Mouse (Mus musculus) liver, adult 2 months (tissue): ENCODE results near the gene Lmf2. TPM values are rescaled to one million over a fixed set of nuclear protein-coding genes. Genes with fewer than 3 reads are reported as not detected.
A peak's percentile ranks its signal among the peaks of the same experiment; 100 is the strongest.

Source experiments
- DNase-seq: peaks from one replicate; pipeline ENCODE4 v3.0.0-alpha.2; 2011; ENCODE audit warnings: low read depth, low spot score; ENCODE audit errors: extremely low read depth
- H3K27ac ChIP-seq: fragments of 200-500 bp; replicated peaks from 2 replicates; pipeline ENCODE4 v1.5.1; 2012; ENCODE audit warnings: low read depth, mild to moderate bottlenecking, control low read depth, inconsistent platforms, low read length; ENCODE audit not compliant: insufficient read depth
- H3K27me3 ChIP-seq: fragments of 200-500 bp; 2 replicates; pipeline ENCODE4 v1.6.1; 2012; ENCODE audit warnings: mild to moderate bottlenecking, moderate library complexity, low read length, inconsistent platforms; ENCODE audit not compliant: control insufficient read depth, insufficient read depth
- H3K36me3 ChIP-seq: fragments of 200-500 bp; 2 replicates; pipeline ENCODE4 v1.6.1; 2012; ENCODE audit warnings: low read length, inconsistent platforms; ENCODE audit not compliant: control insufficient read depth, insufficient read depth
- H3K4me1 ChIP-seq: fragments of 200-500 bp; 2 replicates; pipeline ENCODE4 v1.6.1; 2011; ENCODE audit warnings: low read length; ENCODE audit not compliant: control insufficient read depth, insufficient read depth
- H3K4me3 ChIP-seq: fragments of 200-500 bp; 2 replicates; pipeline ENCODE4 v1.5.1; 2011; ENCODE audit warnings: low read depth, mild to moderate bottlenecking, control low read depth, low read length, moderate library complexity; ENCODE audit not compliant: insufficient read depth
- H3K79me2 ChIP-seq: fragments of 200-500 bp; 2 replicates; pipeline ENCODE4 v1.6.1; 2012; ENCODE audit warnings: inconsistent platforms, mild to moderate bottlenecking, low read length, moderate library complexity; ENCODE audit not compliant: control insufficient read depth, insufficient read depth
- H3K9ac ChIP-seq: fragments of 200-500 bp; 2 replicates; pipeline ENCODE4 v1.6.1; 2012; ENCODE audit warnings: low read depth, mild to moderate bottlenecking, control low read depth, inconsistent platforms, low read length
- CTCF ChIP-seq: fragments of 200-500 bp; IDR thresholded peaks from 2 replicates; pipeline ENCODE4 v1.5.1; 2011; ENCODE audit warnings: low read depth, low read length, control low read depth
- POLR2A ChIP-seq: fragments of 200-500 bp; IDR thresholded peaks from 2 replicates; pipeline ENCODE4 v1.6.1; 2011; ENCODE audit warnings: low read length, control low read depth; ENCODE audit not compliant: insufficient read depth; ENCODE audit errors: extremely low read depth
- WGBS: fragments of 180-500 bp; shearing (Covaris S2); methylation state at CpG from one replicate; pipeline ENCODE4 v1.1.7; 2018; 5-methylcytosine and 5-hydroxymethylcytosine counted together
- polyA plus RNA-seq: library from polyadenylated mRNA; depleted of rRNA; stranded (reverse); fragments of >200 nt; gene quantifications from 2 replicates; pipeline ENCODE4 v1.2.3, GENCODE M21; 2012
- total RNA-seq: library from RNA; depleted of rRNA; stranded (reverse); fragments of >200 nt; gene quantifications from 2 replicates; pipeline ENCODE4 v1.2.3, GENCODE M21; 2014

Gene Lmf2
- total and polyA plus RNA-seq, 2 experiments, result 4.3 to 21.3 TPM

DNA sequence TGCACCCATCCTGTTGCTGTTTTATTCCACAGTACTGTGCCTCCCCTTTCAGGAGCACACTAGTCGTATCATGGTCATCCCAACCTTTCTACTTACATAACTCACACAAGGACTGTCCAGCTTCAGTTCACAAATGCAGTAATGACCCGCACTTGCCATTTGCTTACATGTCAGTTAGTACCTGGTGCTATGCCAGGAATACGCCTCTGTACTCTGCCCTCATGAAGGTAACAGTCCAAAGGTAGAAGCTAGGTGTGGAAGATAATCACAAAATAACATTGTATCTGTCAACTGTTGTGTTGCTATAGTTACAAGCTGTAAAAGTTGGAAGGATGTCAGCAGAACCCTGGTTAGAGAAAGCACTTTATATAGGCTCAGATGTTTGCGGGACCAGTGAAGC lies 41.4 kb upstream of the Lmf2 start:
- DNase-seq, result peak; percentile 98
- no peak overlapping the region for H3K27ac ChIP-seq
- 23% methylated on average over 4 of the region's 4 CpGs for WGBS

GRCm38 (mm10) chr15:89390081-89390480 lies 34.6 kb upstream of the Lmf2 start:
- H3K36me3 ChIP-seq, result no peaks in the 10 kb centered on the region
- no peaks in the 10 kb centered on the region for H3K4me1 ChIP-seq
- no peak overlapping the region for H3K4me3 ChIP-seq
- no peak for TF ChIP-seq POLR2A
- TF ChIP-seq CTCF, result no peak
- H3K9ac ChIP-seq, result no peak overlapping the region
- WGBS, result 94% methylated on average over 10 of the region's 10 CpGs
- H3K27ac ChIP-seq, result no peak overlapping the region
- no peaks in the 10 kb centered on the region for H3K79me2 ChIP-seq
- DNase-seq, result no peak
- no peaks in the 10 kb centered on the region for H3K27me3 ChIP-seq

More for the DNA sequence above, 41.4 kb upstream of the Lmf2 start:
- Histone ChIP-seq H3K27me3 (no peaks in the 10 kb centered on the region), H3K36me3 (no peaks in the 10 kb centered on the region), H3K4me3 (no peak overlapping the region), H3K4me1 (peaks cover 3% of the 10 kb centered on the region; the same call in 1 of the 2 replicates), H3K9ac (no peak overlapping the region), H3K79me2 (no peaks in the 10 kb centered on the region)
- no peak for TF ChIP-seq CTCF
- TF ChIP-seq POLR2A, result no peak

- WGBS, result 46% methylated on average over 12 of the region's 12 CpGs
- DNase-seq, result no peak
- H3K9ac ChIP-seq, result no peak overlapping the region
- no peaks in the 10 kb centered on the region for H3K4me1 ChIP-seq
- no peaks in the 10 kb centered on the region for H3K79me2 ChIP-seq
- TF ChIP-seq CTCF, result no peak
- no peak for TF ChIP-seq POLR2A
- no peaks in the 10 kb centered on the region for H3K27me3 ChIP-seq
- H3K36me3 ChIP-seq, result no peaks in the 10 kb centered on the region
- no peak overlapping the region for H3K4me3 ChIP-seq
- H3K27ac ChIP-seq, result no peak overlapping the region
These were observed 31.7 kb upstream of the Lmf2 start for GRCm38 (mm10) chr15:89387127-89387526.

DNA sequence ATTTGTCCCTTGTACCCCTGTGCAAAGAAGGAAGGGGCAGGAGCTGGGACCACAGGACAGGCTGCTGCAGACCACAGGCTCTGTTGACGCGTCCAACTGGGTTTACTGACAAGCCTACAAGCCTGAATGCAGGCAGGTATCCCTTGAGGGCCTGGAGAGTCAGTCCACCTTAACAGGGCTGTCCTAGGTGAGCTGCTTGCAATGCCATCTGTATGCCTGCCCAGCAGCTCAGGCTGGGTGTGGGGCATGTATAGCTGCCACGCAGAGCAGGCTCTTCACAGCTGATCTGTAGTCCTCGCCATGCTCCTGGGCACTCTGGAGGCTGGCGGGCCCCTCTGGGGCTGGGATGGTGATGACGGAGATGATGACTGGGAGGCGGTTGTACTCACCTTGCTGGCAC lies 29.2 kb upstream of the Lmf2 start, which contains the start of gene Klhdc7b:
TSS of gene Klhdc7b (plus strand) at position 301 of the 400 bp plus-strand sequence.
- Histone ChIP-seq H3K9ac (no peak within 1 kb of the TSS), H3K4me1 (no peaks in the 10 kb centered on the region), H3K27me3 (no peaks in the 10 kb centered on the region), H3K27ac (no peak within 1 kb of the TSS), H3K4me3 (no peak within 1 kb of the TSS), H3K36me3 (no peaks in the 10 kb centered on the region), H3K79me2 (no peaks in the 10 kb centered on the region)
- WGBS, result 96% methylated on average over 7 of the region's 7 CpGs
- no peak for DNase-seq
- TF ChIP-seq CTCF (no peak), POLR2A (no peak)

DNA sequence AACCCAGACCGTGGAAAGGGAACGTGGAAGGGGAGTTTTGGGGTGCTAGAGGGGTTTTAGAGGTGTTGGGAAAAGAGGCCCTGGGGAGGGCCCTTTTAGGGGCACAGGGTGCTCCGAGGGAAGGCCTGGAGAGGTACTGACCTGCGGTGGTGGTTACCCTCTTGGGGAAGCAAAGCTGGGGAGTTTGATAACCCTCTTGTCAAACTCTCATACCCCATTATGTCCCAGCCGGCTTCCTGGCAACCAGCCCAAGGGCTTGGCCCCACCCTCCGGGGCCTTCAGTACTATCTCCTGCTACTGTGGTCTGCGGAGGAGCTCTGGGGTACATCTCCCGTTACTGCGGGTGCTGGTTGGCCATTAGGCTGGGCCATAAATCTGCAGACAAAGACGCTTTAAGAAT lies 24.0 kb upstream of the Lmf2 start:
- Histone ChIP-seq H3K27me3 (no peaks in the 10 kb centered on the region), H3K79me2 (no peaks in the 10 kb centered on the region), H3K36me3 (no peaks in the 10 kb centered on the region), H3K4me3 (peak overlapping the region; percentile 50; the same call in 1 of the 2 replicates), H3K4me1 (peaks cover 14% of the 10 kb centered on the region), H3K27ac (peak overlapping the region; percentile 90; the same call in 1 of the 2 replicates), H3K9ac (peak overlapping the region; percentile 53)
- WGBS, result 34% methylated on average over 10 of the region's 10 CpGs
- no peak for DNase-seq
- TF ChIP-seq POLR2A (no peak), CTCF (no peak)

GRCm38 (mm10) chr15:89378831-89379401 lies 23.5 kb upstream of the Lmf2 start, which contains the start of gene Odf3b:
Gene Odf3b, minus strand, starts transcription at chr15:89379282.
- Histone ChIP-seq H3K9ac (peak within 1 kb of the TSS; percentile 53), H3K36me3 (no peaks in the 10 kb centered on the region), H3K4me1 (peaks cover 14% of the 10 kb centered on the region), H3K4me3 (peak within 1 kb of the TSS; percentile 50), H3K27me3 (no peaks in the 10 kb centered on the region), H3K27ac (peak within 1 kb of the TSS; percentile 90), H3K79me2 (peaks cover 4% of the 10 kb centered on the region; the same call in 1 of the 2 replicates)
- DNase-seq, result peak; percentile 67
- TF ChIP-seq POLR2A, result no peak
- TF ChIP-seq CTCF, result no peak
- WGBS, result 1% methylated on average over 33 of the region's 33 CpGs
